Mouse (Mus musculus) embryonic stem cell, embryonic (primary cell): ENCODE measurements around the gene Csrnp3.

Source experiments
- CTCF ChIA-PET, 4 experiments: fragments of 300-600 bp in 2 of 4; fragments of 350-600 bp in 2 of 4; sonication (Branson Sonifier 250); formaldehyde crosslinking; loops; one replicate each; lab custom pipeline; 2022; ENCODE audit warnings: inconsistent platforms in 2 of 4; lab: Charles Lee
- POLR2A ChIA-PET, 4 experiments: fragments of 300-600 bp in 2 of 4; fragments of 350-600 bp in 2 of 4; sonication (Branson Sonifier 250); formaldehyde crosslinking; loops; one replicate each; lab custom pipeline; 2022; ENCODE audit warnings: antibody characterized with exemption in 4 of 4, inconsistent platforms in 1 of 4; lab: Charles Lee

Gene Csrnp3

DNA sequence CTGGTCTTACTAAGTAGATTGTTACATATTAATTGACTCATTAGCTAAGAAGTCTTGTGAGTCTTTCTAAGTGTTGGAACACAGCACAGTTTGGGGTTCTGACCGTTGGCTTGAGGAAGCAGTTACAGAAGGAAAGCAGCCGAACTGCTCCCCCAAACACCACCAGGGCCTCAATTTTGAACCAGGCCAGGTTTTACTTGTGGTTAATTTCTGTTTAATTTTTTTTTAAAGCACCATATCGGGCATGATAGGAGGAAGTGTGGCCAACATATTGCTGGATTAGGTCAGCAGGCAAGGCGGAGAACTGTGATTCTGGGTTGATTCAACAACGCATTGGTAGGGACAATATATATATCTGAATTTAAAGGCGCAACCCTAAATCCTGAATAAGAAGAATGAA is 135.9 kb downstream of the Csrnp3 start:
- ChIA-PET POLR2A (no interaction called here), CTCF (no interaction called here)

DNA sequence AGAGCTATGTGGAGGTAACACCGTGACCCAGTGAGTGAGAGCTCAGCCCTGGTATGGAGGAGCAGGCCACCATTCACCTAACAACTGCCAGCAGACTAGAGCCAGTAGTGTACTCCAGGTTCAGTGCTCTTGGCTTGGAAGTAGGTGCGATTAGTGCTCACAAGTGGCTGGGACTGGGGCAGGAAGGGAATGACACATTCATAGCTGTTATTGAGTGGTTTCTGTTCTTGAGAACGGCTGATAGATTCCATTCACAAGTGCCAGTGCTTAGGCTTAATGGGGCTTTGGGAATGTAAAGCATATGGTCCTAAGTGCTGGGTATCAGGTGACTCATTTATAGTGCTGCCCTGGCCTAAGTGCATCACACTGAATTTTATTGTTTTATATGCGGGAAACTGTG is 136.4 kb downstream of the Csrnp3 start:
- ChIA-PET POLR2A (no interaction called here), CTCF (no interaction called here)

DNA sequence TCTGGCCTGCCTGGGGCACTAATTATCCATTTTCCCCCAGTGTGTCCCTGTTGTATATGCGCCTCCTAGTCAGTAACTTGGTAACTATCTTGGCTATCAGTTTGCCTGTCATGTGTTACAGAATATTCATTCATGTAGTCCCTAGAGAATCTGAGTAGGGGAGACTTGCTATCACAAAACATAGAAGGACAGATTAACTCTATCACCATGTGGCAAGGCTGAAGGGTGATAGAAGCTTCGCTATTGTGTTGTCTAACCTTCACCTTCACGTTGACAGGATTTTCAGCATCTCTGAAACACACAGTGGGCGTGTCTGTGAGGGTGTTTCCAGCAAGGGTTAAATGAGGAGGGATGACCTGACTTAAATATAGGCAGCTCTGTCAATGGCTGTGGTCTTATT is 140.1 kb downstream of the Csrnp3 start:
- CTCF ChIA-PET: no interaction called here

DNA sequence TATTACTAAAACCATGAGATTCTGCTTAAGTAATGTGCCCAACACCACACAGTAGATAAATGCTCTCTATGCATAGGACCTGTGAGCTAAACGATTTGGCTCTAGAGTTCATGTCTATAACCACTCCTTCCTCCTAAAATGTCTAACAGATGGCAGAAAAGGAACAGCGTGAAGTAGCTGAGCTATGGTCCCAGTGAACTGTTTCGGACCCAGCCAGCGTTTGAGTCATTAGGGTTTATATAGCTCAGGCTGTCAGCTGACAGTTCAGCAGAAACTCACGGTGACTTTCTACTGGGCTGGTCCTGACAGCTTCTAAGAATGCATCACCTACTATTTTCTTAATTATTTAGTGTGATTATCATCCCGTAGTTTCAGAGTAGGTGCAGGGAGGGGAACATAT is 141.5 kb downstream of the Csrnp3 start:
- CTCF ChIA-PET: no interaction called here
- POLR2A ChIA-PET: interaction anchor here in 2 of 4 experiments (1.6 kb wide), 2 partner anchors 16 to 55 kb away, joined by 3 read pairs; no protein-coding TSS in a partner anchor

More for the DNA sequence above, 140.1 kb downstream of the Csrnp3 start:
- POLR2A ChIA-PET: interaction anchor here in 1 of 4 experiments (0.6 kb wide), 1 partner anchor 189 kb away, joined by 3 read pairs; no protein-coding TSS in a partner anchor

DNA sequence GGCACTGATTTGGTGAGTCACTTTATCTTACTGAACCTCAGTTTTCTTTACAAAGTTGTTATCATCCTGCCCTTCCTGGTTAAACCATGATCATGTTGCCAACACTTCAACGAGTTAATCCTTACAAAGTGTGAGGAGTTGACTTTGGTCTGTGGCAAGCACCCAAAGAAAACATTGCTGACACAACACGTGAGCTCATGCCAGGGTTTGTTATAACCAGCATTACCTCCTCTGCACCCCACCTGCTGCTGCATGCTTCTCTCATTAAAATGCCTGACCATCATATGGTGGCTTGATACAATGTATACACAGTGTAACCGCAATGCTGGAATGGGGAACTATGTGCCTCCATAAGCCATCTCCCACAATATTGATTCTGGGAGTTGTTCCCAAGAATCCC is 142.0 kb downstream of the Csrnp3 start:
- POLR2A ChIA-PET: interaction anchor here in 2 of 4 experiments (1.6 kb wide), 2 partner anchors 17 to 56 kb away, joined by 3 read pairs; no protein-coding TSS in a partner anchor
- CTCF ChIA-PET: no interaction called here

DNA sequence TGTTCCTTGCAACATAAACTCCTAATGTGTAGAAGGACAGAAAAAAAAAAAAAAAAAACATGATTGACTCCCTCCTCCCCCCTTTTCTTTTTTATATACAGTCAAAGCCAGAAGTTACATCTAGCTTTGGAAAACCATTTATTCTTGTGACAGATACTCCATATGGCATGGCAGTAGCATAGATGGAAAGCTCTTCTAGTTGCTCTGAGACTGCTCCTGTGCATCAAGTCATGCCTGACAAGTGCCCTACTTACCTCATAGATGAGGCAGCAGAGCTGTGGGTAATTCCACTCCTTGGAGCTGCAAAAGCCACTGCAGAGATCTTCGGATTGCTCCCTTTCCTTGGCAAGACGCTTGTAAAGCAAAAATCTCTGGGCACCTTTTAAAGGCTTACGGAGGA is 143.2 kb downstream of the Csrnp3 start:
- ChIA-PET CTCF (no interaction called here), POLR2A (no interaction called here)

DNA sequence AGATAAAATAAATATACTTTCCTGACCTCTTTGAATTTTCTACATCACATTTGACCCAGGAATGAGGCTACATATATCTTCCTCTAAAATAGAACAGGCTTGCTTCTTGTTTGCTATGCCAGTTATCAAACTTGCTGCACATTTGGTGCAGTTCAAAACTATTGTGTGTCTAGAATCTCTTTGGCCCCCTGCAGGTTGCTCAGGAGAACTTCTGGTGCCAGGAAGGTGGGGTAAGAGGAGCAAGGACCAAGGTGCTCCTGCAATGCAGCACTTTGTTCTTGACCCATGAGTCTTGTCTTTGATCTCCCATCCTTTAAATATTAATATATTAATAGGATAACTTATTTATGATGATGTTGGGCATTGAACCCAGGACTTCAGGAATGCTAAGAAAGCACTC is 144.5 kb downstream of the Csrnp3 start:
- ChIA-PET CTCF (interaction anchor here in 1 of 4 experiments (0.6 kb wide), 1 partner anchor 77 kb away, joined by 4 read pairs; no protein-coding TSS in a partner anchor), POLR2A (no interaction called here)

DNA sequence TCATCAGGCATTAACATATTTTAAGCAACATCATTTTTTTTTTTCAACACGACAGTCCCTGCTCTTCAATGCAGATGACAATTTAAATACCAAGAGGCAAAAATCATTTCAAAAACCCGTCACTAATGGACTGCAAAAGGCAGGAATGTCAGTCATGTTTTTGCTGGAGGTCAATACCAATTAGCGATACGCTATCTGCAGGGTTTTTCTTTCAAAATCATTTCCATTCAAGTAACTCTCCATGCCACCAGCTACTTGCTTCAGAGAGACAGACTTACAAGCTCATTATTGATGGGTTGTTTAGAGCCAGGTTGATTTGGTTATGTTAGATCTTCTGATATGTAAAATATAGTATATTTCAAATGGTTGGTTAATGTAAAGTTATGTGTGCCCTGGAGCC is 145.2 kb downstream of the Csrnp3 start:
- ChIA-PET CTCF (no interaction called here), POLR2A (no interaction called here)

DNA sequence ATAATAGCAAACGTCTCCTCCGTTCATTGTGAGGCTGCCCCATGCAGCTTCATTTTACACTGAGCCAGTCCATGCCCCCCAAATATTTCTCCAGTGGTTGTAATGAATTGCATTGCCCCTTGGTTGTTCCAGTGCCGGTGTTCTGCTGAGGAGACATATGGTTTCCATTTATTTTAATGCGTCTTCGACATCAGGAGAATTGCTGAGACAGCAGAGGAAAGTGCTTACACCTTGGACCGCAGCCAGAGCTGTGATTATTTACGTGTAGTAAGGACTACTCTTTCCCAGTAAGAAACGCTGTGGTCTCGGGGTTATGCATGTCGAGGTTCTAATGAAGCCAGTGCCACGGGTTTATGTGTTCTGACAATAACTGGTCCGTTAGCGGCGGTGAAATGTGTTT is 147.8 kb downstream of the Csrnp3 start:
- ChIA-PET CTCF (no interaction called here), POLR2A (interaction anchor here in 1 of 4 experiments (0.5 to 1.2 kb wide), 3 partner anchors 17 to 868 kb away, joined by 3 read pairs; no protein-coding TSS in a partner anchor)

DNA sequence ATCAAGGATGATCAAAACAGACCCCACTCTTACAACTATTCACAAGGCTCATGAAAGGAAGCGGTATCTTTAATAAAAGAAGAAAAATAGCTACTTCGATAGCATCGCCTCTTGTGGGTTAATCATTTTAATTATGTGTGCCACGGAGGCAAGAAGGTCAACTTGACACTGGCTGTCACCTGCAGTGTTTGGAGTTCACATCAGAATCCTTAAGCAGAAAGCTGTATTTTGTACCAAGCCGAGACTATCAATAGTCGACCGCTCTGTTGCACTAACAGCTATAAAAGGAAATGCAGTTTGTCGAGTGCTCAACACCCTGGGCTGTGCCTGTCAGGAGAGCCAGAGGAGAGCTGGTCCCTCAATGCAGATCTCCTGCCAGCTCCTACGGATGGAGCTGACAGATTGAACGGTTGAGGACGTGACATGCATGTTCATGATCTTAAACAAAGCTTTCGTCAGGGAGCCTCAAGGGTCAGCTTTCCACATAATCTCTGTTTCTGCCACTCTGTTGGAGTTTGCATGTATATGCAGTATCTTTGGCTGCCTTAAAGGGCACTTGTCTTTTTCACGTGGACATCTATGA is 149.4 kb downstream of the Csrnp3 start:
- CTCF ChIA-PET: interaction anchor here in 1 of 4 experiments (0.6 kb wide), 1 partner anchor 38 kb away, joined by 3 read pairs; no protein-coding TSS in a partner anchor
- POLR2A ChIA-PET: interaction anchor here in 1 of 4 experiments (0.9 kb wide), 1 partner anchor 15 kb away, joined by 3 read pairs; no protein-coding TSS in a partner anchor

DNA sequence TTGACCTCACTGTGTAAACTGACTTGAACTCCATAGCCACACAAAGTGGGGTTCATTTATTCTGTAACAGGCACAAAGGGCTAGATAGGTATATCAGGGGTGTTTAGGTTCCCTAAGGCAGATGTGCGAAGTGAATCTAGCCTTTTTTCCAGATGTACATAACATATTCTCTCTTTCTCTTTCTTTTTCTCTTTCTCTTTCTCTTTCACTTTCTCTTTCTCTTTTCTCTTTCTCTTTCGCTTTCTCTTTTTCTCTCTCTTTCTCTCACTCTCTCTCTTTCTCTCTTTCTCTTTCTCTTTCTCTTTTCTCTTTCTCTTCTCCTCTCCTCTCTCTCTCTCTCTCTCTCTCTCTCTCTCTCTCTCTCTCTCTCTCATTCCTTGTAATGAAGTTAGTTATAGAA is 153.2 kb downstream of the Csrnp3 start:
- CTCF ChIA-PET: no interaction called here
- POLR2A ChIA-PET: interaction anchor here in 1 of 4 experiments (0.5 kb wide), 1 partner anchor 126 kb away, joined by 3 read pairs; the partner anchor contains the start of gene Galnt3

DNA sequence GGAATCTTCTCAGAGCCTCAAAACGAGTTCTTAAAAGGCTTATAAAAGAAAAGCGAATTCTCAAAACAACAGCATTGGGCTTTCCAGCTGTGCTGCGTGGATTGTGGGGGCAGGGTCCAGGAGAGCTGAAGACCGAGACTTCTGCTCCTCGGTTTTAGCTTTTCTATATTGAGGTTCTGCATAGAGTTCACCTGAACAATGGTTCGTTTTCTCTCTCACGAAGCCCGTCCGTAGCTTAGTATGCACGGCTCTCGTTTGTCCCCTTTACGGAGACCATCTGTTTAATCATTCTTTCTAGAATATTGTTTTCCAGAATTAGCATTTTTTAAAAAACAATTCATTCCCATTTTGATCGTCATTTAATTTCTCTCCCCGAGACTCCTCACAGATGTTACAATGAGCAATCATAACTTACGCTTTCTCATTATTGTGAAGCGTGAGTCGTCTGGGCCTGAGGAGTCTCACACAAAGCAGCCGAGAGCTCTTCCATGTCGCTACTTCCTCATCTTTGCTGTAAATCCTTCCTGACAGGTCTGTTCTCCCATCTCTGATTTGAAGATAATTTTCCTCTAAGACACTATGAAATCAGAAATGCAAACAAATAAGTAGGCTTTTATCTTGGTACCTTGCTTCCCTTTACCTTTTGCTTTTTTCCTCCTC is 163.6 kb downstream of the Csrnp3 start:
- ChIA-PET POLR2A (interaction anchor here in 1 of 4 experiments (0.8 kb wide), 1 partner anchor 20 kb away, joined by 3 read pairs; no protein-coding TSS in a partner anchor), CTCF (interaction anchor here in 2 of 4 experiments (0.5 to 1.0 kb wide), 2 partner anchors 92 to 218 kb away, joined by 4 to 6 read pairs; no protein-coding TSS in a partner anchor)

DNA sequence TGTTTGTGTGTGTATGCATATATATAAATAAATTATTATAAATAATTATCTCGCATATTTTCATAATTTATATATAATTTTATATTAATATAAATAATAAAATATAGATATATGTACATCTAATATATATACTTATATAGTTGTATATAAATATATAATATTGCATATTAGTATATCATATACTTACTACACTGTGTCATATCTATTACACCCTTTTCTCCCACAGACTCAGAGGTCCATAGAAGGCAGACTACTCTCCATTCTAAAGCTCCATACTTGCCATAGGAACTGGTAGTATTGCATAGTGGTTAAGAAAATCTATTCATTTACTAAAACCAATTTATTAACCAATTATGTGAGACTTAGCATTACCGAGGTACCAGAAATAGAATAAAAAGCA is 164.1 kb downstream of the Csrnp3 start:
- ChIA-PET CTCF (no interaction called here), POLR2A (no interaction called here)

DNA sequence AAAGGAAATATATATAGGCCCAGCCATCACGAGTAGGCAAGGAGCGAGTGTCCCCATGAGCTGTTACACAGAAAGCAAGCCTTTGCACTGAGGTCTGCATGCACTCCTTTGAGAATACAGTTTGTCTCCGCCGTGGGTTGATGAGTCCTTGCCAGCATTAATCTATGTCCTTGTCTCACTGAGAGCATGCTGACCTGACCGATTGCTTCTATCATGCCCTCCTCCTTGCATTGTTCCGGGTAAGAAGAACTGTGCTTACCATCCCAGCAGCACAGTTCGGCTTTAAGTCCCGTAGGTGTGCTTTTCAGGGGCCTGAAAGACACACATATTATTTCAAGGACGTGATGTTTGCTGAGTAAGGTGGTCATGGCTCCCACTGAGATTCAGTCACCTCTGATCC is 173.1 kb downstream of the Csrnp3 start:
- CTCF ChIA-PET: no interaction called here

DNA sequence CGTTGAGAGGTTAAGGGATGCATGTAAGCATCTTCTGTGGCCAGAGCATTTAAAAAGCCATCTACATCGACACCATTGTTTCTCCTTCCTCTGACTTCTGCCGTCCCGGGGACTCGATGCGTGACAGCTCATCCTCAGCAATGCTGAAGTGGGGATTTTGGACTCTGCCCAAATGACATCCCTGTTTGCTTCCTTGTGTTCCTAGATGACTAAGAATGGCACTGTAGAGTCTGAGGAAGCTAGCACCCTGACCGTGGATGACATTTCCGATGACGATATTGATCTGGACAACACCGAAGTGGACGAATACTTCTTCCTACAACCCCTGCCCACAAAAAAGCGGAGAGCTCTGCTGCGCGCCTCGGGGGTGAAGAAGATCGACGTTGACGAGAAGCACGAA is 173.7 kb downstream of the Csrnp3 start:
- ChIA-PET CTCF (no interaction called here), POLR2A (interaction anchor here in 1 of 4 experiments (1.2 kb wide), 1 partner anchor 108 kb away, joined by 3 read pairs; no protein-coding TSS in a partner anchor)

More for the DNA sequence above, 173.1 kb downstream of the Csrnp3 start:
- POLR2A ChIA-PET: interaction anchor here in 1 of 4 experiments (1.2 kb wide), 1 partner anchor 108 kb away, joined by 3 read pairs; no protein-coding TSS in a partner anchor

DNA sequence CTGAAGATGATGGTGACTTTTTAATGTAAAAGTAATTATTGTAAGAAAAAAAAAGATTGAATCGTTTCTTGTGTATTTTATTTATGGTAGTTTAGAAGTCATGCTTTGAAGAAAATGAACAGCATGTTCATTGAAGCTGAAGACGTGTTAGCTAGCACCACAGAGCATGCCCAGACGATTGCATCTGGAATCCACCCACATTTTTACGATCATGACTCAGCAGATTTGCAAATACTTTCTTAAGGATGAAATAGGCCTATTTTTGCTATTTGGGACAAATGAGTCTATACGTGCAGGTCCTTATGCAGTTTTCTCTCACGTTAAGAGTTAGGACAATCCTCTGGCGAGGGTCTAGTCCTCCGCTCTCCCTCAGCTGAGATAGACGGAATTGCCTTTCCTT is 177.9 kb downstream of the Csrnp3 start:
- ChIA-PET POLR2A (interaction anchor here in 1 of 4 experiments (0.7 kb wide), 1 partner anchor 178 kb away, joined by 3 read pairs; the partner anchor contains the start of gene Csrnp3), CTCF (interaction anchor here in 2 of 4 experiments (0.6 kb wide), 2 partner anchors 75 to 161 kb away, joined by 3 to 6 read pairs; no protein-coding TSS in a partner anchor)

DNA sequence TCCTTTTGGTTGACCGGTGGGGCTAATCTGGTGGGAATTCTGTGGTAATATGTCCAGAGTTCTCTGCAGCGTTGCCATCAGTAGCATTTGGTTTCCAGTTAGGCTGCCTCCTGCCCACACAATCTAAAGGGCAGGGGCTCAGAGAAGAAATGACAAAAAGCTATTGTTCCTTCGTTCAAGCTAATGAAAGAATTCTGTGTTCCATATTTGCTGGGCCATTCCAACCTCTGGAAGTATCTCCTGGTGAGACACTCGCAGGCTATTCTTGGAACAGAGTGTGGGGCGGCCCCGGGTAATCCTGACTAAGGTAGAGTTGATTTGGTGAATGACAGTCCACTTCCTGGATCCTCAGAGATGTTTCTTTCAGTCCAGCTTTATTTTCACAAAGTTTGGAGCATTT is 179.3 kb downstream of the Csrnp3 start:
- ChIA-PET POLR2A (no interaction called here), CTCF (no interaction called here)

DNA sequence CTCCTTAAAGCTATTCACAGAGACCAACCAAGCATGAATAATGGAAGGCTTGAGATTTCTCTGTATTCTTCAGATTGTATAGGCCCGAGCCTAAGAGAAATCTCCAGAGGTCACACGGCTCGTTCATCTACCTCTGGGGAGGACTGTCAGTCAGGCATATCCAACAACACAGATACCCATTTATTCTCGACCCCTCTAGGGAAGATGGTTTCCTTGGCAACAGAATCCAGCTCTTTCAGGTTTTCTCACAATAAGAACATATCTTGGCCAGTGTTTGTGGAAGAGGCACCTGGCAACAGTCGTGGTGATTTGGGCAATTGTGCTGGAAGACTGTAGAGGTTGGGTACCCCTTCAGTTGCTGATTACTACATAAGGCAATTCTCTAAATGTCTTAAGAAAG is 183.2 kb downstream of the Csrnp3 start:
- ChIA-PET CTCF (no interaction called here), POLR2A (interaction anchor here in 1 of 4 experiments (1.3 kb wide), 1 partner anchor 20 kb away, joined by 3 read pairs; no protein-coding TSS in a partner anchor)

DNA sequence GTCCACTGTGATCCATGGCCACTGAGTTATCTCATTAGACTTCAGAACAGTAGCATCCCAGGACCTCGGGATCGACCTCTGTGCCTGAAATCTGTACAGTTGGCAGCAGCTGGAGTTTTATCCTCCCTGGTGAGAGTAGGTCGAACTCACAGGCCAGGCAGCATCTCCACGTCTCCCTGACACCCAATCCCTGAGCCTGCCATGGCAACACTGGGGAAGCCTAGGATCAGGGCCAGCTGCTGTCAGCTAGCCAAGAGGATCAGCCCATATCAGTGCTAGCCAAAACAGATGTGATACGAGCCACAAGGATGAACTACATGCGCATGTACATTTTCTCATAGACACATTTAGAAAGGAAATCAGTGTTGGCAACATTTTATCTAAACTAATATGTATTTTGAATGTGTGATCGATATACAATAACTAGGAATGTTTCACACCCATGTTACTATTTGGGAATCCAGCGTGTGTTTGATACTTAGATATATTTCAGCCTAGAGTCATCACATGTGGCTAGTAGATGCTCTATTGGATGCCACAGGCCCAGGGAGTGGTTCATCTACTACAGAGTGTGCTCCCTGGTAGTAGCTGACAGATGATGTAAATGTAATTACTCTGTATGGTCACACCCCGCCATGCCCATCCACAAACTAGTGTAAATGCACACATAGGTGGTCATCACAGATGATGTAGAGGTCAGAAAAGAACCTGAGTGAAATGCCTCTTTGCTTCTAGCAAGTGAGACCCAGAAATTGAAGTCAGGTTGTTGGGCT is 189.5 kb downstream of the Csrnp3 start:
- POLR2A ChIA-PET: no interaction called here
- CTCF ChIA-PET: interaction anchor here in 1 of 4 experiments (0.6 kb wide), 1 partner anchor 993 kb away, joined by 3 read pairs; no protein-coding TSS in a partner anchor
